Mouse (Mus musculus): ENCODE measurements at regions not wholly inside any gene's neighbourhood (a gene's known extent, or its start where the extent isn't known, plus 50 kb on each side); places are given as distances from the start of the nearest gene placed in this dataset.

DNA sequence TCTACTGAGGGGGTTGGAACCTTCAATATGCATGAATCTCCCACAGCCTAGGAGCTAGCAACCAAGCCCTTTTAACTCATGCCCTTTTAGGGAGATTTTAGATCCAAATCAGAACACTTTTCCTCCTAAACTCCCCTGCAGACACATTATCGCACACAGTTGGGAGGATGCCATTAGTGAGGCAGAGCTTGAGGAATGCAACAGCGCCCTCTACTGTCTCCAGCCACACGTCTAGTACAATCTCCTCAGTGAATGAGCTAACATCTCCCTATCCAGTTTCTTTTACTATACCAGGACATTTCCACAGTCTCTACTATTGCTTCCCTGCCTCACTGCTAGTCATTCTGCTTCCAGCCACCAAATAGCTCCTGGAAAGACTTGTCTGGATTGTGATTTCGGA, 59.3 kb downstream of the 1700080O16Rik start:
- Histone ChIP-seq H3K36me3 (ENCODE audit: control insufficient read depth, insufficient read depth, low read length, poor library complexity, severe bottlenecking) (no peaks in the 10 kb centered on the region), H3K9me3 (replicated peaks; ENCODE audit: control insufficient read depth, insufficient read depth, low read length, poor library complexity, severe bottlenecking) (no peaks in the 10 kb centered on the region), H3K27me3 (ENCODE audit: control insufficient read depth, insufficient read depth, low read length, poor library complexity, severe bottlenecking) (no peaks in the 10 kb centered on the region), H3K4me1 (ENCODE audit: control insufficient read depth, insufficient read depth, low read length) (no peaks in the 10 kb centered on the region), H3K27ac (ENCODE audit: insufficient read depth, low read length) (no peak overlapping the region), H3K4me3 (ENCODE audit: low read depth, low read length) (no peak overlapping the region), H3K9ac (ENCODE audit: low read depth, poor library complexity, severe bottlenecking) (no peak overlapping the region)
- TF ChIP-seq EP300 (IDR thresholded peaks at IDR 0.05; ENCODE audit: insufficient read depth, low read depth, low read length), result no peak
- TF ChIP-seq POLR2A (IDR thresholded peaks at IDR 0.05; ENCODE audit: insufficient read depth, low read length), result no peak
- peak; percentile 70 for TF ChIP-seq CTCF (IDR thresholded peaks at IDR 0.05; ENCODE audit: low read depth, low read length)

DNA sequence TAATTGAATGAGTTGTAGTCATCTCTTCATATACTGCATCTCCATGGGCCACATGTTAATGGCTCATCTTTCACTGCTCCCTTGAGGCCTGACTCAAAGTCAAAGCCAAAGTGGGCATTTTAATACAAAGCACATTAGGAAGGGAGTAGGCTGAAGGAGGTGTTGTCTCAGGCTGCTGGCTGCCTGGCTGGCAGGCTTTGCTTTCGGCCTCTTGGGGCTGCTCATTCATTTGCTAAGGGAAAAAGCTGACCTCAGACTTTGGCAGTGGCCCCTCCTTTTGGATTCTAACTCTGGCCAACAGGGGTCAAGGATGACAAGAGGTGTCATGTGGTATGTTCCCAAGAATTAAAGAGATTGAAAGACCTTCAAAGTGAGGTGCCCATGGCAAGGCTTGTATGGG, 61.0 kb downstream of the 1700080O16Rik start:
- no peak overlapping the region for H3K4me3 ChIP-seq (ENCODE audit: low read depth, low read length)
- H3K36me3 ChIP-seq (ENCODE audit: control insufficient read depth, insufficient read depth, low read length, poor library complexity, severe bottlenecking), result no peaks in the 10 kb centered on the region
- no peak overlapping the region for H3K27ac ChIP-seq (ENCODE audit: insufficient read depth, low read length)
- TF ChIP-seq EP300 (IDR thresholded peaks at IDR 0.05; ENCODE audit: insufficient read depth, low read depth, low read length), result no peak
- no peak for TF ChIP-seq CTCF (IDR thresholded peaks at IDR 0.05; ENCODE audit: low read depth, low read length)
- TF ChIP-seq POLR2A (IDR thresholded peaks at IDR 0.05; ENCODE audit: insufficient read depth, low read length), result no peak
- H3K9ac ChIP-seq (ENCODE audit: low read depth, poor library complexity, severe bottlenecking), result no peak overlapping the region
- H3K27me3 ChIP-seq (ENCODE audit: control insufficient read depth, insufficient read depth, low read length, poor library complexity, severe bottlenecking), result no peaks in the 10 kb centered on the region
- H3K4me1 ChIP-seq (ENCODE audit: control insufficient read depth, insufficient read depth, low read length), result no peaks in the 10 kb centered on the region
- H3K9me3 ChIP-seq (replicated peaks; ENCODE audit: control insufficient read depth, insufficient read depth, low read length, poor library complexity, severe bottlenecking), result no peaks in the 10 kb centered on the region

DNA sequence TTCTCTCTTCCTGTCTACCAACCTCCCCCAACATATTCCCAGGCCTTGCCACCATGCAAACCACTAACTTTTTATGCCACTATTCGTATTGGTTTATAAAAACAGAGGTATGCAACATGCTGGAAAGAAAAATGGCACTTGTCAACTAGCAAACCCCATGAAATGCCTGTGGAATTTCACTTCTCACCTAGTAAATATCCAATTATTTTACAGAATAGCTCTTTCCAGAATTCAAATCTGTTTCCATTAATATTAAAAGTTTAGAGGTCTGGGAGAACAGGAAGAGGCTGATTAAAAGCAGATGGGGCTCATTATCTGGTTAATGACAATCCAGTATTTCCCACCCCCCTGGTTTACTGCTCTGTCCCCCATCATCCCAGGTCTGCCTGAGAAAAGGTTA, 62.0 kb downstream of the 1700080O16Rik start:
- Histone ChIP-seq H3K27ac (ENCODE audit: insufficient read depth, low read length) (no peak overlapping the region), H3K27me3 (ENCODE audit: control insufficient read depth, insufficient read depth, low read length, poor library complexity, severe bottlenecking) (no peaks in the 10 kb centered on the region), H3K9ac (ENCODE audit: low read depth, poor library complexity, severe bottlenecking) (no peak overlapping the region), H3K4me1 (ENCODE audit: control insufficient read depth, insufficient read depth, low read length) (no peaks in the 10 kb centered on the region), H3K4me3 (ENCODE audit: low read depth, low read length) (no peak overlapping the region), H3K9me3 (replicated peaks; ENCODE audit: control insufficient read depth, insufficient read depth, low read length, poor library complexity, severe bottlenecking) (no peaks in the 10 kb centered on the region), H3K36me3 (ENCODE audit: control insufficient read depth, insufficient read depth, low read length, poor library complexity, severe bottlenecking) (no peaks in the 10 kb centered on the region)
- TF ChIP-seq CTCF (IDR thresholded peaks at IDR 0.05; ENCODE audit: low read depth, low read length), result no peak
- TF ChIP-seq EP300 (IDR thresholded peaks at IDR 0.05; ENCODE audit: insufficient read depth, low read depth, low read length), result no peak

DNA sequence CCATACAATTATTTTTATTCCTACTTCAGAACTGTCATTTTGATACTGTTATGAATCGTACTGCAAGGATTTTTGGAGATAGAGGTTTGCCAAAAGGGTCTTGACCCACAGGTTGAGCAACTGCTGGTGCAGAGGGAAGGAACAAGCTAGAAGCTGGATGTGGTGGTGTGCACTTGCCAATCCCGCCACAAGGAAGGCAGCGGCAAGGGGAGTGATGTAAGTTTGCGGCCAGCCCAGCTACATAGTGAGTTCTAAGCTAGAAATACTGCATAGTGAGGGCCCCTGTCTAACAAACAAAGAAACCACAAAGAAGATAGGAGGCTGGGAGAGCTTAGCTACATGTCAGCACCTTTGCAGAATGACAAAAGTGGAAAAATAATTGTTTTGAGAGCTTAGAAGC, 74.1 kb downstream of the 1700080O16Rik start:
- no peaks in the 10 kb centered on the region for H3K9me3 ChIP-seq (replicated peaks; ENCODE audit: control insufficient read depth, insufficient read depth, low read length, poor library complexity, severe bottlenecking)
- H3K9ac ChIP-seq (ENCODE audit: low read depth, poor library complexity, severe bottlenecking), result no peak overlapping the region
- H3K4me1 ChIP-seq (ENCODE audit: control insufficient read depth, insufficient read depth, low read length), result no peaks in the 10 kb centered on the region
- no peaks in the 10 kb centered on the region for H3K27me3 ChIP-seq (ENCODE audit: control insufficient read depth, insufficient read depth, low read length, poor library complexity, severe bottlenecking)
- H3K27ac ChIP-seq (ENCODE audit: insufficient read depth, low read length), result no peak overlapping the region
- no peak overlapping the region for H3K4me3 ChIP-seq (ENCODE audit: low read depth, low read length)
- H3K36me3 ChIP-seq (ENCODE audit: control insufficient read depth, insufficient read depth, low read length, poor library complexity, severe bottlenecking), result no peaks in the 10 kb centered on the region
- TF ChIP-seq CTCF (IDR thresholded peaks at IDR 0.05; ENCODE audit: low read depth, low read length) (no peak), EP300 (IDR thresholded peaks at IDR 0.05; ENCODE audit: insufficient read depth, low read depth, low read length) (no peak), POLR2A (IDR thresholded peaks at IDR 0.05; ENCODE audit: insufficient read depth, low read length) (no peak)

DNA sequence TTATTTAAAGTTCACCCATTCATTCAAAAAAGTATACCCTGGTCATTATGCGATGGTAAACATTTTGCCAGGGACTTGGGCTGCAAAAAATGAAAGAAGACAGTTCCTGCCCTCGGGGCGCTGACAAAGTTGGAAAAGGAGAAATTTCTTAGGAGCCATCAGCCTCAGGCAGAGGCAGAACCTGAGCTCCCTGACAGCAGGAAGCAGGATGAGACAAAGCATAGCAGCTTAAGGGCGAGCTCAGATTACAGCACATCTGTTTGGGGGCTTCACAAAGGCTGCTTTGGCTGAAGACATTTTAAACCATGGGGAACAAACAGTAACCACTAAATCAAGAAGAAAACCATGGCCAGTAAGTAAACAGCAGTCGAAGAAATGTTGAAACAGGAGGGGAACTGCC, 75.5 kb downstream of the 1700080O16Rik start:
- peak; percentile 76 for TF ChIP-seq EP300 (IDR thresholded peaks at IDR 0.05; ENCODE audit: insufficient read depth, low read depth, low read length)
- no peak for TF ChIP-seq POLR2A (IDR thresholded peaks at IDR 0.05; ENCODE audit: insufficient read depth, low read length)
- no peak for TF ChIP-seq CTCF (IDR thresholded peaks at IDR 0.05; ENCODE audit: low read depth, low read length)
- Histone ChIP-seq H3K9ac (ENCODE audit: low read depth, poor library complexity, severe bottlenecking) (no peak overlapping the region), H3K4me3 (ENCODE audit: low read depth, low read length) (no peak overlapping the region), H3K36me3 (ENCODE audit: control insufficient read depth, insufficient read depth, low read length, poor library complexity, severe bottlenecking) (no peaks in the 10 kb centered on the region), H3K27ac (ENCODE audit: insufficient read depth, low read length) (0 out of 2 replicates have a peak overlapping the region, but pooled peaks have one; percentile 51), H3K27me3 (ENCODE audit: control insufficient read depth, insufficient read depth, low read length, poor library complexity, severe bottlenecking) (no peaks in the 10 kb centered on the region), H3K9me3 (replicated peaks; ENCODE audit: control insufficient read depth, insufficient read depth, low read length, poor library complexity, severe bottlenecking) (no peaks in the 10 kb centered on the region), H3K4me1 (ENCODE audit: control insufficient read depth, insufficient read depth, low read length) (no peaks in the 10 kb centered on the region)

DNA sequence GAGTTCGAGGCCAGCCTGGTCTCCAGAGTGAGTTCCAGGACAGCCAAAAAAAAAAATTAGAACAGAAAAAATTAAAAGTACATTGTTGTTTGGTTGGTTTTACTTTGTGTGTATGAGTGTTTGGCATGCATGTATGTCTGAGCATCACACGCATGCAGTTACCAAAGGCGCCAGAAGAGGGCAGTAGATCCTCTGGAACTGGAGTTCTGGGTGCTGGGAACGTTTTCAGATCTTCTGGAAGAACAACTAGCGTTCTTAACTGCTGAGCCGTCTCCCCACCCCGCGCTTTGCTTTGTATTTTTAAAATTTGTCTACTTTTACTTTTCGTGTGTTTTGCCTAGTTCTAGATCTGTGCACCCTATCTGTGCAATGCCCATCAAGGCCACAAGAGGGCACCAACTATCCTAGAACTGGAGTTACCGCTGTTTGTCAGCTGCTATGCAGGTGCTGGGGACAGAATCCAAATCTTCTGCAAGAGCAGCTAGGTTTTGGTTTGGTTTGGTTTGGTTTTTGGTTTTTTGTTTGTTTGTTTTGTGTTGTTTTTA, 76.9 kb downstream of the 1700080O16Rik start:
- Histone ChIP-seq H3K4me1 (ENCODE audit: control insufficient read depth, insufficient read depth, low read length) (no peaks in the 10 kb centered on the region), H3K9ac (ENCODE audit: low read depth, poor library complexity, severe bottlenecking) (no peak overlapping the region), H3K27me3 (ENCODE audit: control insufficient read depth, insufficient read depth, low read length, poor library complexity, severe bottlenecking) (no peaks in the 10 kb centered on the region), H3K27ac (ENCODE audit: insufficient read depth, low read length) (no peak overlapping the region), H3K36me3 (ENCODE audit: control insufficient read depth, insufficient read depth, low read length, poor library complexity, severe bottlenecking) (no peaks in the 10 kb centered on the region), H3K9me3 (replicated peaks; ENCODE audit: control insufficient read depth, insufficient read depth, low read length, poor library complexity, severe bottlenecking) (no peaks in the 10 kb centered on the region), H3K4me3 (ENCODE audit: low read depth, low read length) (no peak overlapping the region)
- peak; percentile 24 for TF ChIP-seq CTCF (IDR thresholded peaks at IDR 0.05; ENCODE audit: low read depth, low read length)
- TF ChIP-seq EP300 (IDR thresholded peaks at IDR 0.05; ENCODE audit: insufficient read depth, low read depth, low read length), result no peak

All from ES-Bruce4 (cell line).